Mouse (Mus musculus): ENCODE data around the gene Irak2. TPM values are rescaled to one million over a fixed set of nuclear protein-coding genes. Genes with fewer than 3 reads are reported as not detected.

The Irak2 gene
- polyA plus RNA-seq, 1 experiment from 2014 or later, result 21.2 TPM

DNA sequence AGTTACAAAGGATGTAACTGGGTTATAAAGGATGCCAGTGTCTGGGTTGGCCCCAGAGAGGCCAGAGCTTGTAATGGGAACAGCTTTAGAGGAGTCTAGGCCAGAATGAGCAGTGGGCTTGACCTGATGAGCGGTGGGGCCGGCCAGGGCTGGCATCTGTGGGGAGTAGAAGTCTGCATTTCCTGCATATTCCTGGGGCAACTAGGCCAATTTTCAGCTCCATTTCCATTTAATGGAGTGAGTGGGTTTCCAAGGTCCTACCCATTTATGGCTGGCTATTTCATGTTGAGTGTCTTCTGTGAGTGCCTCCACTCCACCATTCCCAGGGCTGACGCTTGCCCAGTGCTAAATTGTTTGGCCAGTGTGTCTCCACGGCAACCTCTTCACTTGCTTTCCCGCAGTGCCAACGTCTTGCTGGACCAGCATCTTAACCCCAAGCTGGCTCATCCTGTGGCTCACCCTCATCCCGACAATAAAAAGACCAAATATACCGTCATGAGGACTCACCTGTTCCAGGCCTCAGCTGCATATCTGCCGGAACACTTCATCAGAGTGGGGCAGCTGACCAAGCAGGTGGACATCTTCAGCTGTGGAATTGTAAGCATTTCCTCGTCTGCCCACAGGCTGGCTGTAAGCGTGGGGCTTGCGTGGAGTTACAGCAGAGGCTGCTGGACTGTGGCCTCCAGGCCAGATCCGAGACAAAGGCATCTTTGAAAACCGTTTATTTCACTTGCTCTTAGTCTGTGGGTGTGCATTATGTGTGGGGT lies 40.2 kb downstream of the Irak2 start:
- Histone ChIP-seq H3K27me3 (replicated peaks; ENCODE audit: control insufficient read depth, insufficient read depth, low read length) (no peaks in the 10 kb centered on the region), H3K4me1 (replicated peaks; ENCODE audit: control insufficient read depth, insufficient read depth, low read length) (no peaks in the 10 kb centered on the region), H3K27ac (ENCODE audit: low read depth, low read length) (no peak overlapping the region), H3K4me2 (replicated peaks; ENCODE audit: low read depth) (no peak overlapping the region), H3K4me3 (ENCODE audit: low read depth, low read length) (no peak overlapping the region), H3K36me3 (ENCODE audit: control insufficient read depth, insufficient read depth) (peaks cover 18% of the 10 kb centered on the region; the same call in 1 of the 2 replicates), H3K9me3 (ENCODE audit: control insufficient read depth) (no peaks in the 10 kb centered on the region), H3K9ac (ENCODE audit: low read depth, low read length) (no peak overlapping the region)
- no peak for ATAC-seq
- WGBS, result 82% methylated on average over 14 of the region's 14 CpGs
- no peak for TF ChIP-seq CTCF (IDR thresholded peaks at IDR 0.05; ENCODE audit: low read depth)

DNA sequence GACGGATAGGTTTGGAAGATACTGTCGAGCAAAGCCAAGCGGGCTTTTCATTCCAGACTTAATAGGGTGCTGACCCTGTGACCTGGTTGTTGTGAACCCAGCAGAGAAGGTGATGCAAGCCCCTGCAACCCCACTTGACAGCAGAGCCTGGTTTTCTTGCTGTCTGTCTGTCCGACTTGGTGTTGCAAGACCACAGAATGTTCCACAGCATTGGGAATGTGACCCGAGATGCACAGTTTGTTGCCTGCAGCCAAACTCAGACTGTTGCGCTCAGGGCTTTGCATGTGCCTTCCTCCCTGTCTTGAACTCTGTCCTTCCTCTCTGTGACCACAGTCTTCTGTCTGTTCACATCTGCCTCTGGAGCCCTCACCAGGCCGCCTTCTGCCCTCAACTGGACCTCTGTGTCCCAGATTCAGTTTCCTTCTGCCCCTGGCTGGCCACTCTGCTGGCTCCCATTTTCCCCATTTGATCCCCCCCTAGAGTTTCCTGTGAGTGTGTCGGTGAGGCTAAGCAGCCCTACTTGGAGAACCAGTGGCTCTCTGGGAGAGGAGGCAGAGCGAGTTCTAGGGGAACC lies 41.8 kb downstream of the Irak2 start:
- H3K9me3 ChIP-seq (ENCODE audit: control insufficient read depth), result no peaks in the 10 kb centered on the region
- ATAC-seq, result no peak
- no peak overlapping the region for H3K9ac ChIP-seq (ENCODE audit: low read depth, low read length)
- H3K4me2 ChIP-seq (replicated peaks; ENCODE audit: low read depth), result no peak overlapping the region
- WGBS, result 84% methylated on average over 9 of the region's 9 CpGs
- peaks cover 11% of the 10 kb centered on the region; the same call in 1 of the 2 replicates for H3K36me3 ChIP-seq (ENCODE audit: control insufficient read depth, insufficient read depth)
- no peaks in the 10 kb centered on the region for H3K4me1 ChIP-seq (replicated peaks; ENCODE audit: control insufficient read depth, insufficient read depth, low read length)
- TF ChIP-seq CTCF (IDR thresholded peaks at IDR 0.05; ENCODE audit: low read depth), result no peak
- no peak overlapping the region for H3K27ac ChIP-seq (ENCODE audit: low read depth, low read length)
- H3K27me3 ChIP-seq (replicated peaks; ENCODE audit: control insufficient read depth, insufficient read depth, low read length), result no peaks in the 10 kb centered on the region
- H3K4me3 ChIP-seq (ENCODE audit: low read depth, low read length), result no peak overlapping the region

DNA sequence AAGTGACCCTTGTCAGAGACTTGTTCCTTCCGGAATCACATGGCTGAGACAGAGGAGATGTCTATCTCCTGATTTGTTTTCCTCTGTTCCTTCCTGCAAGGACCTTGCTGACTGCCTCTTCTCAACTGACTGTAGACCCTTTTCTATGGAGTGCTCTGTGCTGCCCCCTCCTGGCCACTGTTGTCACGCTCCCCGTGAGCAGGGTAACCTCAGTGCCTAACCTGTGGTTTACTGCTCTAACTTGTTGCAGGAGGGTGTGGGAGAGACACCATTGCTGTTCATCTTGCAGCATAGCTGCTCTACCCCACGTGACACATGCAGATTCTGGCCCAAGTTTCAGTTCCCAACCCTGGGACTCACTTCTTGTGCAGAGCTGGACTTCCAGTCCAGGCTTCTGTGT lies 43.0 kb downstream of the Irak2 start:
- H3K27me3 ChIP-seq (replicated peaks; ENCODE audit: control insufficient read depth, insufficient read depth, low read length), result no peaks in the 10 kb centered on the region
- no peak overlapping the region for H3K4me2 ChIP-seq (replicated peaks; ENCODE audit: low read depth)
- H3K27ac ChIP-seq (ENCODE audit: low read depth, low read length), result no peak overlapping the region
- peaks cover 19% of the 10 kb centered on the region; the same call in 1 of the 2 replicates for H3K36me3 ChIP-seq (ENCODE audit: control insufficient read depth, insufficient read depth)
- no peak overlapping the region for H3K9ac ChIP-seq (ENCODE audit: low read depth, low read length)
- peak; percentile 73 for ATAC-seq
- no peaks in the 10 kb centered on the region for H3K4me1 ChIP-seq (replicated peaks; ENCODE audit: control insufficient read depth, insufficient read depth, low read length)
- H3K9me3 ChIP-seq (ENCODE audit: control insufficient read depth), result no peaks in the 10 kb centered on the region
- WGBS, result 23% methylated on average over 4 of the region's 4 CpGs
- peak; percentile 99 for TF ChIP-seq CTCF (IDR thresholded peaks at IDR 0.05; ENCODE audit: low read depth)
- H3K4me3 ChIP-seq (ENCODE audit: low read depth, low read length), result no peak overlapping the region

DNA sequence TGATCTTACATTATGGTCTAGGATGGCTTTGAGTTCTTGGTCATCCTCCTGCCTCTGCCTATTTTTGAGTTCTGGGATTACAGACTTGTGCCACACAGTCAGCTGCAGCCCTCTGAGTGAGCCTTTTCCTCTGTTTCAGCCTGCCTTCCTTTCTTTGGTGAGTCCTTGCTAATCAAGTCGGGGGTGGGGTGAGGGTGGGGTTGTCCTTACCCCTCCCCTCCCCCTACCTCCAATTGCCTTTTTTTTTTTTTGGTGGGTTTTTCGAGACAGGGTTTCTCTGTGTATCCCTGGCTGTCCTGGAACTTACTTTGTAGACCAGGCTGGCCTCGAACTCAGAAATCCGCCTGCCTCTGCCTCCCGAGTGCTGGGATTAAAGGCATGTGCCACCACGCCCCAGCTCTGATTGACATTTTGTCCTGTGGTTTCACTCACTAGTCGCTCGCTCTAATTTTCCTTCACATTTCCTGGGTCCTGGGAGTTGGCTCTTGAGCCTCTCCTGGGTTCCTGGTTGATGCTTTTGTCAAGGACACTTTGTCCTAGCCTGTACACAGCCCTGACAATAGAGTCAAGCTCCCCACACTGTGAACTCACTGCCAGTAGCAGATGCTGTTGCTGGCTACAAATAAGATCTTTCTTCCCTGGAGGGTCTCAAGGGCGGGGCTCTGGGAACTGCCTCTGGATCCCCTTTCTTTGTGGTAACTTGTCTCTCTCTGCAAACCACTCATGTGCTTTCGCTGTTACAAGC lies 45.0 kb downstream of the Irak2 start:
- no peak for ATAC-seq
- no peaks in the 10 kb centered on the region for H3K27me3 ChIP-seq (replicated peaks; ENCODE audit: control insufficient read depth, insufficient read depth, low read length)
- no peaks in the 10 kb centered on the region for H3K9me3 ChIP-seq (ENCODE audit: control insufficient read depth)
- no peak overlapping the region for H3K27ac ChIP-seq (ENCODE audit: low read depth, low read length)
- H3K4me1 ChIP-seq (replicated peaks; ENCODE audit: control insufficient read depth, insufficient read depth, low read length), result no peaks in the 10 kb centered on the region
- no peak for TF ChIP-seq CTCF (IDR thresholded peaks at IDR 0.05; ENCODE audit: low read depth)
- no peak overlapping the region for H3K4me3 ChIP-seq (ENCODE audit: low read depth, low read length)
- H3K9ac ChIP-seq (ENCODE audit: low read depth, low read length), result no peak overlapping the region
- WGBS, result 82% methylated on average over 10 of the region's 10 CpGs
- no peak overlapping the region for H3K4me2 ChIP-seq (replicated peaks; ENCODE audit: low read depth)
- peaks cover 28% of the 10 kb centered on the region; the same call in 1 of the 2 replicates for H3K36me3 ChIP-seq (ENCODE audit: control insufficient read depth, insufficient read depth)

DNA sequence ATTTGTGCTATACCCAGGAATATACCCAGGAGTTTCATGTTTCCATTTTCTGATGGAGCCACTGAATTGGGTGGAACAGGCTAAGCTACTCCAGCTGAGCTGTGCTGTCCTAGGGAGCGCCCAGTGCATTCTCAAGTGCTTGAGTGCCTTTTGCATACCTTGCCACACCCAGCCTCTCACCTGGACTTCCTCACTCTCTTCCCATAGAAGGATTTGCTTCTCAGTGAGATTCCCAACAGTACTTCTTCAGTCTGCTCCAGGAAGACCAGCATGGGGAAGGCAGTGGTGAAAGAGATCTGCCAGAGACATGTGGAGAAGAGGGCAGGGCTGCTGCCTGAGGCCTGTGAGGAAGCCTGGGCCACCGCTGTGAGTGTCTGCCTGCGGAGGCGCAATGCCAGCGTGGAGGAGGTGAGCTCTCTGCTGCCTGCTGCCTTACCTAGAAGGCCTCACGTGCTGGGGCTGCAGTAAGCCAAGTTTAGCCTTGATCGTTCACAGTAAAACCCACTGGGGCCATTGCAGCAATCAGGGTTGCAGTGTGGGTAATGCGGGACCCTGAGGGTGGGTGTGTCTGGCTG lies 48.4 kb downstream of the Irak2 start:
- H3K4me3 ChIP-seq (ENCODE audit: low read depth, low read length), result no peak overlapping the region
- no peaks in the 10 kb centered on the region for H3K9me3 ChIP-seq (ENCODE audit: control insufficient read depth)
- H3K36me3 ChIP-seq (ENCODE audit: control insufficient read depth, insufficient read depth), result peaks cover 18% of the 10 kb centered on the region; the same call in 1 of the 2 replicates
- peaks cover 4% of the 10 kb centered on the region for H3K4me1 ChIP-seq (replicated peaks; ENCODE audit: control insufficient read depth, insufficient read depth, low read length)
- H3K4me2 ChIP-seq (replicated peaks; ENCODE audit: low read depth), result no peak overlapping the region; the same call in 1 of the 2 replicates
- H3K27me3 ChIP-seq (replicated peaks; ENCODE audit: control insufficient read depth, insufficient read depth, low read length), result no peaks in the 10 kb centered on the region
- no peak for ATAC-seq
- peak; percentile 42 for TF ChIP-seq CTCF (IDR thresholded peaks at IDR 0.05; ENCODE audit: low read depth)
- peak overlapping the region; percentile 35 for H3K27ac ChIP-seq (ENCODE audit: low read depth, low read length)
- WGBS, result 33% methylated on average over 8 of the region's 8 CpGs
- no peak overlapping the region for H3K9ac ChIP-seq (ENCODE audit: low read depth, low read length)

DNA sequence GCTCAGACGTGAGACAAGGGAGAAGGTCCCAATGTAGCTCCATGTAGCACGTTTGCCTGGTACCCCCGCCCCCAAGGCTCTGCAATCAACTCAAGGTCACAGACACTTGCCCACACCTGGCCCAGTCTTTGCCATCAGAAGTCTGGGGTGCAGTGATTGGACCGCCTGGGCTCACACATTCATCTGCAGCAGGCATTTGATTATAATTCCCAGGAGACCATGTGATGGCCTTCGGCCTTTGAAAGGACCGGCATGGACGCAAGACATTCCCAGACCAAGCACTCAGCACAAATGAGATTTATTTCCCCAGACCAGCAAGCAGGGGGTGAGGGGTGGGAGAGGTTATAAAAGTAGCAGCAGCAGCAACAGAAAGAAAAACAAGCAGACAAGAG lies 51.7 kb downstream of the Irak2 start:
- Histone ChIP-seq H3K27me3 (replicated peaks; ENCODE audit: control insufficient read depth, insufficient read depth, low read length) (no peaks in the 10 kb centered on the region), H3K4me2 (replicated peaks; ENCODE audit: low read depth) (peak overlapping the region; percentile 57), H3K36me3 (ENCODE audit: control insufficient read depth, insufficient read depth) (peaks cover 35% of the 10 kb centered on the region), H3K4me3 (ENCODE audit: low read depth, low read length) (no peak overlapping the region), H3K9me3 (ENCODE audit: control insufficient read depth) (no peaks in the 10 kb centered on the region), H3K9ac (ENCODE audit: low read depth, low read length) (no peak overlapping the region), H3K4me1 (replicated peaks; ENCODE audit: control insufficient read depth, insufficient read depth, low read length) (peaks cover 4% of the 10 kb centered on the region), H3K27ac (ENCODE audit: low read depth, low read length) (peak overlapping the region; percentile 89)
- no peak for TF ChIP-seq CTCF (IDR thresholded peaks at IDR 0.05; ENCODE audit: low read depth)
- ATAC-seq, result peak; percentile 32
- WGBS, result 6% methylated on average over 7 of the region's 7 CpGs

Measured in intestine, postnatal 0 days (tissue).